Mouse (Mus musculus) left cerebral cortex, postnatal 4 days (tissue): ENCODE measurements around the gene Robo3. TPM values are rescaled to one million over a fixed set of nuclear protein-coding genes. Genes with fewer than 3 reads are reported as not detected.

Experiments used
- DNase-seq: peaks from one replicate; pipeline ENCODE4 v3.0.0-alpha.2; 2022
- intact Hi-C: fragments of 180-260 bp; cut with DNase I; formaldehyde crosslinking; loops from one replicate; pipeline ENCODE4 v1.15.1; 2025
- total RNA-seq, 2 experiments: library from RNA; stranded (reverse); gene quantifications; 2 replicates each; pipeline ENCODE4 v1.2.3; 2021

Gene Robo3
- total RNA-seq, 2 experiments from 2014 or later = 6.1 to 6.6 TPM

GRCm38 (mm10) chr9:37432026-37432666, 900 bp downstream of the Robo3 start:
- DNase-seq = peak; percentile 41
- intact Hi-C loops = loop anchor here (5.0 to 10.0 kb wide), 2 partner anchors 115 to 503 kb away; no protein-coding TSS in a partner anchor

GRCm38 (mm10) chr9:37430582-37430981, 2.5 kb downstream of the Robo3 start:
- intact Hi-C loops = loop anchor here (5.0 to 10.0 kb wide), 2 partner anchors 117 to 504 kb away; no protein-coding TSS in a partner anchor
- peak; percentile 93 for DNase-seq

- no peak for DNase-seq
- intact Hi-C loops = no loop called here
Measured at GRCm38 (mm10) chr9:37429326-37429725, 3.7 kb downstream of the Robo3 start.

GRCm38 (mm10) chr9:37421239-37421638, 11.8 kb downstream of the Robo3 start:
- DNase-seq = no peak
- intact Hi-C loops = no loop called here

GRCm38 (mm10) chr9:37420676-37421075, 12.4 kb downstream of the Robo3 start:
- intact Hi-C loops = no loop called here

DNA sequence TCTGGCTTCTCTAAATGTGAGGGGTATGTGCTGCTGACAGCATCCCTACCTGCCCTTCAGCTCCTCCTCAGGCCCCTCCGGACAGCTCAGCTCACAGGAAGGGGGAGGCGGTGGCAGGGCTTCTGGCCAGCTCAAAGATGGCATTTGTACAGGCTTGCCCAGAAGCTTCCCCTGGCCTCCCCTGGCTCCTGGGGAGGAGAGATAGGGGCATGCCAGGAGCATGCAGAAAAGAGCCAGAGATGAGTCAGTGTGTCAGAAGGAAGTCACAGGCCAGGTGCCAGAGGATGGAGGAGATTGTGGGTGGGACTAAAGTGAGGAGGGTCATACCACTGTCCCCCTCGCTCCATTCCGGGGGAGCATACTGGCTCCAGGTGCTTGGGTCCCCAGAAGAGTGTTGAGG, 14.3 kb downstream of the Robo3 start:
- no peak for DNase-seq
- intact Hi-C loops = no loop called here

More at GRCm38 (mm10) chr9:37420676-37421075, 12.4 kb downstream of the Robo3 start:
- peak; percentile 83 for DNase-seq

GRCm38 (mm10) chr9:37414666-37415065, 18.4 kb downstream of the Robo3 start:
- intact Hi-C loops = no loop called here
- no peak for DNase-seq

DNA sequence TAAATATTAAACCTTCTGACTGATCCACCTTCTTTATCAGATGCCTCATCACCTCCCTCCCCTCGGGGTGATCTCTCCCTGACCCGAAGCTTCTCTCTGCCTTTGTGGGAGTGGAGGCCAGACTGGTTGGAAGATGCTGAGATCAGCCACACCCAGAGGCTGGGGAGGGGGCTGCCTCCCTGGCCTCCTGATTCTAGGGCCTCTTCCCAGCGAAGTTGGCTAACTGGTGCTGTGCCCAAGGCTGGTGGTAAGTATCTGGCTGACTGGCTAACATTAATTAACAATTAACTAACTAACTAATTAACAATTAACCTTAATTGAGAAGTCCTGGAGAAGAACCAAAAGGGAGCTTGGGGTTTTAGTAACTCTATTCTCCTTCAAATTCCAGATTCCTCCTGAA, 20.1 kb downstream of the Robo3 start:
- no peak for DNase-seq
- intact Hi-C loops = no loop called here

- no peak for DNase-seq
- intact Hi-C loops = no loop called here
Measured at GRCm38 (mm10) chr9:37409698-37410445, 23.2 kb downstream of the Robo3 start.

- no peak for DNase-seq
- intact Hi-C loops = no loop called here
Measured at GRCm38 (mm10) chr9:37407850-37408502, 25.1 kb downstream of the Robo3 start.

GRCm38 (mm10) chr9:37406372-37406771, 26.7 kb downstream of the Robo3 start:
- intact Hi-C loops = no loop called here
- no peak for DNase-seq

DNA sequence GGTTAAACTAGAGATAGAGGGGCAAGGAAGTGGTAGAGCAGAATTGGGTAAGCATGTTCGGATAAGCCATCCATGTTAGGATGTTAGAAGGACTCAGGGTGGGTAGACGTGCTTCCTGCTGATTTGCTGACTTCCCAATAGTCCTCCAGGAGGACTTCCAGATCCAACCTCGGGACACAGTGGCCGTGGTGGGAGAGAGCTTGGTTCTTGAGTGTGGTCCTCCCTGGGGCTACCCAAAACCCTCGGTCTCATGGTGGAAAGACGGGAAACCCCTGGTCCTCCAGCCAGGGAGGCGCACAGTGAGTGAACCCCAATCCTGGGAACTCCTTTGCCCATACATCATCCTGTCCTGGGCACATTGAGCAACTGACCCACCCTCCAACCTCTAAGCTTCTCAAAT, 30.0 kb downstream of the Robo3 start:
- intact Hi-C loops = no loop called here
- no peak for DNase-seq

- intact Hi-C loops = no loop called here
- DNase-seq = no peak
Measured at GRCm38 (mm10) chr9:37402501-37402900, 30.5 kb downstream of the Robo3 start.

DNA sequence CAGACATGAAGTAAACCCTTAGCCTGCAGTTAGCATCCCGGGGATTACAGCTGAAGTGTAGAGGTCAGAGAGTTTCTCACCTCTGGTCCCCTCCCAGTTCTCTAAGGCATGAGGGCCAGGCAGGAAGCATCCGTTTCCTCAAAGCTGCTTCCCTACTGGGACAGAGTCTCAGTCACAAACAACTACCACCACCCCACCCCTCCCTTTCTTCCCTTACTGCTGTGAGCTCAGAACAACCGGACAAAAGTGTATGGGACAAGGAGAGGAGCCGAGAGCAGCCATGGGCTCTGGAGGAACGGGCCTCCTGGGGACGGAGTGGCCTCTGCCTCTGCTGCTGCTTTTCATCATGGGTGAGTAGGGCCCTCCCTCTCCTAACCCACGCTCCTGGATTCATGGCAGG, 31.2 kb downstream of the Robo3 start, which contains the start of gene Robo4:
Gene Robo4, plus strand, starts transcription at position 96 of the 400 bp plus-strand sequence.
- intact Hi-C loops = no loop called here
- no peak for DNase-seq

DNA sequence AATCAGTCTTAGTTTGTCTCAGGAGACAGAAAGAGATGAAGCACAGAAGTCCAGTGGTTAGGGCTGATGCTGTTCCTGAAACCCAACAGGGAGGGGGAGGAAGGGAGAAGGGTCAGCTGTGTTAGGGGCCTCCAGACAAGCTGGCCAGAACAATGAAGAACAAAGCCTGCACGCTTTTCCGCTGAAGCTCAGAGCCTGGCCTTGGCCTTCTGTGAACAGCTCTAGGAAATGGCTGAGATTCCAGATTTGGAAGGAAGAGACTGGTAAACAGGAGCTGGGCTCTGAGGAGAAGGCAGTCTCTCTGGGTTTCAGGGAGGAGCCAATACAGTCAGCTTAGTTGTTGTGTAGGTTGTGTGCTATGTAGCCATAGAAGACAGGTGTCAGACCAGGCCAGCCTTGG, 32.5 kb downstream of the Robo3 start:
- no peak for DNase-seq
- intact Hi-C loops = no loop called here

DNA sequence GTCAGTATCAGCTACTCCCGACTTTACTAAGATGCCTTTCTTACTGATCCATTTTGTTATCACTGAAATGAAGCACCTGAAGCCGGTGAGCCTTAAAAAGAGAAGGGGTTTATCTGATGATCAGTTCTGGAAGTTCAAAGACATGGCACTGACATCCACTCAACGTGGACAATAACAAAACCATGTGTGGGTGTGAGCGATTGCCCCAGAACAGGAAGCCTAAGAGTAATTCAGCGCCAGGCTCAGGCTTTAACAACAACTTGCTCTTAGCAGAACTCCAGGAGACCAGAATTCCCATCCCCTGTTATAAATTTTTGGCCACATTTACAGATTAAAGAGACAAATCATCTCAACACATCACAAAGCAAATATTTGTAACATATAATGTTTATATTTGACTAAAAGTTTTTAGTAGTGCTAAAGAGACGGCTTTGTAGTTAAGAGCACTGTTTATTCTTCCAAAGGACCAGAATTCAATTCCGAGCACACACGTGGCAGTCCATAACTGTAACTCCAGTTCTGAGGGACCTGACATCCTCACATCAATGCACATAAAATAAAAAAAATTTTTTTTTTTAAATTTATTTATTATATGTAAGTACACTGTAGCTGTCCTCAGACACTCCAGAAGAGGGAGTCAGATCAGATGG, 39.4 kb downstream of the Robo3 start:
- DNase-seq = no peak
- intact Hi-C loops = no loop called here

DNA sequence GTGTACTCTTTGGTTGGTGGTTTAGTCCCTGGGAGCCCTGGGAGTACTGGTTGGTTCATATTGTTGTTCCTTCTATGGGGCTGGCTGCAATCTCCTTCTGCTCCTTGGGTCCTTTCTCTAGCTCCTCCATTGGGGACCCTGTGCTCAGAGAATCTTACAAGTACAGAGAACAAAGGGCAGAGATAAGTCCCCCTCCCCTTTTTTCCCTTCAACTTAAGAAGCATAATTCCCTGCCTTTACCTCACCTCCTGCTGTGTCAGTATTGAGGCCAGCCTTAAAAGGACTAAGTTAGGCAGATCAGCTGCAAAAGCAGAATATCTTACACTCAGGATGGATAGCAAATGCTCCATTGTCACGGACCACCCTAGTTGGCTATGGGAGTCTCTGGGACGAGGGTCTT, 41.0 kb downstream of the Robo3 start:
- intact Hi-C loops = no loop called here
- DNase-seq = no peak

GRCm38 (mm10) chr9:37390891-37391290, 42.2 kb downstream of the Robo3 start:
- no peak for DNase-seq
- intact Hi-C loops = no loop called here

DNA sequence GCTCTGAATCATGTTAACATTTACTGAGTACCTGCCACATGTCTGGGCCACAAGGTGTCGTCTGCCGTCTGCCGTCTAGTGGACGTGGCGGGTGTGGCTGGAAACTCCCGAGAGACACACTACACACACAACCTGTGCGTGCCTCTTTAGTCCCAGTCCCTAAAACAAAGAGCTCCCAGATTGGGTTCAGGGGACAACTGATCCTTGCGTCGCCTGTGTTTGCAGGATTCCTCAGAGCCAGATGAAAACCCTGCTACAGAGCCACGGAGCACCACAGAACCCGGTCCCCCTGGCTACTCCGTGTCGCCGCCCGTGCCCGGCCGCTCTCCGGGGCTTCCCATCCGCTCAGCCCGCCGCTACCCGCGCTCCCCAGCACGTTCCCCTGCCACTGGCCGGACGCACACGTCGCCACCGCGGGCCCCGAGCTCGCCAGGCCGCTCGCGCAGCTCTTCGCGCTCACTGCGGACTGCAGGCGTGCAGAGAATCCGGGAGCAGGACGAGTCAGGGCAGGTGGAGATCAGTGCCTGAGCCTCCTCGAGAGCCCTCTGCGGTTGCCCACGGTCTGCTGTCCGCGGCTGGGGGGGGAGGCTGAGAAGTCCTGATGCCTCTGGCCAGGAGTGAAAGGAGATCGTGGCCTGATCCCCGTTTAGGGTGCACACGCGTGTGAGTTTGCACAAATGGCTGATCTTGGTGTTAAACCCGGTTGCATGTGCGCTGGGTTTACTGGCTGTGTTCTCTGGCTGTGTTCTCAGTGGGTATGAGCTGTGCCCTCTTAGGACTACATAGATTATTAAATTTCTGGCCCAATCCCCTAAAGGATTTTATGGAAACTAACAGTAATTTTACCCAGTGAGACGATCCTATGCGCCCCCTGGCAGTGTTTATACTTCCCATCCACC, 48.5 kb downstream of the Robo3 start:
- peak; percentile 20 for DNase-seq
- intact Hi-C loops = no loop called here

DNA sequence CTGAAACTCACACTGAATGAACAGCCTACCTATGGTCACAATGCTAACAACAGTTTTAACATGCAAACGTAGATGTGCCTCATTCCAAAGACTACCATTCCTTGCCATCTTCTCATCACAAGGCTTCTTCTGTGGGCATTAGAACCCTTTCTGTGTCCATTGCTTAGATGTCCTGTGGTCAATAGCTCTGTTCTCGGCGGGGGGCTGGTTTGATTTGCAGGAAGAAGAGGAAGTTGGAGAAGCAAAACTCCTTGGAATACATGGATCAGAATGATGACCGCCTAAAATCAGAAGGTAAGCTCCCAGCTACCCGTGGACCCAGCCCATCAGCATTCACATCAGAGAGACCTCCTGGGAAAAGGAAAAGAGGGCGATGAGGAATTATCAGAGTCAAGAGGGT, 49.9 kb downstream of the Robo3 start:
- intact Hi-C loops = no loop called here
- DNase-seq = no peak
